Mouse (Mus musculus): ENCODE results near the gene Olfr1185-ps1.
"Not testable (repeated sequence)": the region's sequence is repeated elsewhere in the genome, so short reads cannot be mapped to it uniquely, and the experiment has no call there.

The Olfr1185-ps1 gene

GRCm38 (mm10) chr2:88493020-88493419, at the start of gene Olfr1185-ps1:
TSS of gene Olfr1185-ps1 (plus strand) at chr2:88493320.
- no peak for DNase-seq (ENCODE audit: low spot score)

DNA sequence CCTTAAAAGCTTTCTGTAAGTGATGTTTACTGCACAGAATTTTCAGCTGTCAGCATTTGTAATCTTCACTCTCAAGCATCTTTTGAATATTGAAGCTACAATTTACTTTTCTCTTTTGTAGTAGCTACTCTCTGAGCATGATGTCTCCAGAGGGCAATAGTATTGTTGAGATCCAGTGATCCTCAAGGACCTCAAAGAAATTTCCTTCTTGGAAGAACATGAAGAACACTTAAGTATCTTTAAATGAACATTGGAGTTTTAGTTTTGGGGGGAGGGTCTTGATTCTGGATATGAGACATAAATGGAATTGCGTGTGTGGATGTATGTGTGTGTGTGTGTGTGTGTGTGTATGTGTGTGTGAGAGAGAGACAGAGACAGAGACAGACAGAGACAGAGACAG, 44.1 kb upstream of the Olfr1185-ps1 start, which contains the start of gene Gm13757:
TSS of gene Gm13757 (minus strand) at position 101 of the 400 bp plus-strand sequence.
- DNase-seq (ENCODE audit: low spot score): no peak

- DNase-seq (ENCODE audit: low spot score): not testable (repeated sequence)
Measured at GRCm38 (mm10) chr2:88454567-88454966, 38.6 kb upstream of the Olfr1185-ps1 start, which contains the start of gene Olfr1183. TSS of gene Olfr1183 (plus strand) at chr2:88454867.

- DNase-seq (ENCODE audit: low spot score): no peak
Measured at GRCm38 (mm10) chr2:88483298-88483697, 9.8 kb upstream of the Olfr1185-ps1 start, which contains the start of gene Olfr1184. TSS of gene Olfr1184 (plus strand) at chr2:88483598.

DNA sequence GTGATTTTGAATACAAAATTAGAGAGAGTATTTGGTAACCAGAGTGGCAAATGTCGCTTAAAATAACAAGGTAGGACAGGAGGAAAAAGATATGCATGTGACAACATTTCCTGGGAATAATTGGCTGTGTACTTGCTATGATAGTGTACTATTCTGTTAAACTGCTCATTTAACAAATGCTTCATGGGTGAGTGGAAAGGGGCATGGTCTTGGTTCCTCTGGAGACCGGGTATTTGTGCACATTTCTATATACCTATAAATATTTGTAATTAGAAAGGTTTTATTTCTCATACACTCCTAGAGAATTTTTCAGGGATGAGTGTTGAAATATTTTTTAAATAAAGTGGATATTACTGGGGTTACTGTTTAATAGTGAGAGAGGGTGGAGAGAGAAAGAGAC, 25.1 kb downstream of the Olfr1185-ps1 start, which contains the start of gene Olfr1186:
TSS of gene Olfr1186 (plus strand) at position 301 of the 400 bp plus-strand sequence.
- DNase-seq (ENCODE audit: low spot score): no peak

- DNase-seq (ENCODE audit: low spot score): no peak
Measured at GRCm38 (mm10) chr2:88525720-88526119, 32.6 kb downstream of the Olfr1185-ps1 start.

All from urinary bladder, postnatal 14 days (tissue).